In the genomic region with DNA sequence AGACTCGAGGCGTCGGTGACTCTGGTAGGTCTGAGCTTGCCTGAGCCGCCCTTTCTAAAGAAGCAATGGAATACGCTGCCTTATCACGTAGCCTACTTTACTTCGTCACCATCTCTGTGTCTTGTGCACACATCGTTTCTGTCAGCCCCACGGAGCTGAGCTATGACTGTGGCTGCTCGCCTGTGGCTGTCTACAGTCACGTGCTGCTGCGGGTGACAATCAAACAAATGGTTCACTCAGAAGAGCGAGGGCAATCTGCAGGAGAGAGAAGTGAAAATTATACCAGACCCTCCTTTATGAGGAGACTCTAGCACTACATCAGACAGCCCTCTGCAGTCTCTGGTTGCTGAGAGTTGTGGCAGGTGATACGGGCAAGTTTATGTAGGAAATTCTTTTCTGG, we compare ENCODE assay signal across 8 mouse cellular contexts.
DNase-seq lines count a peak whose midpoint lies in the region; ATAC-seq and TF ChIP-seq lines count a peak whose summit lies in the region.

No protein-coding gene starts in this region.

- H3K9ac ChIP-seq in midbrain, embryonic 11.5 days (ENCODE audit: low read length) = no peak overlapping the region
- H3K9ac ChIP-seq in intestine, postnatal 0 days (ENCODE audit: low read depth, low read length) = no peak overlapping the region
- no peak overlapping the region for H3K9ac ChIP-seq in stomach, embryonic 15.5 days

- peak overlapping the region; percentile 64 for H3K4me3 ChIP-seq in gastrocnemius, adult 2 months
- no peak overlapping the region for H3K4me3 ChIP-seq in midbrain, embryonic 11.5 days (ENCODE audit: low read depth, low read length)
- no peak overlapping the region for H3K4me3 ChIP-seq in midbrain, embryonic 10.5 days
- peak overlapping the region; percentile 24; the same call in 1 of the 2 replicates for H3K4me3 ChIP-seq in intestine, postnatal 0 days (ENCODE audit: low read depth, low read length)
- H3K4me3 ChIP-seq in stomach, embryonic 15.5 days (replicated peaks) = 0 out of 2 replicates have a peak overlapping the region, but pooled peaks have one; percentile 3

- peak overlapping the region; percentile 79 for H3K27ac ChIP-seq in gastrocnemius, adult 2 months
- H3K27ac ChIP-seq in midbrain, embryonic 11.5 days (ENCODE audit: low read depth, low read length) = no peak overlapping the region
- H3K27ac ChIP-seq in midbrain, embryonic 10.5 days (replicated peaks) = no peak overlapping the region
- H3K27ac ChIP-seq in intestine, postnatal 0 days (ENCODE audit: low read depth, low read length) = no peak overlapping the region
- no peak overlapping the region for H3K27ac ChIP-seq in stomach, embryonic 15.5 days

- no peaks in the 10 kb centered on the region for H3K36me3 ChIP-seq in midbrain, embryonic 11.5 days (ENCODE audit: control insufficient read depth, insufficient read depth, low read length)
- H3K36me3 ChIP-seq in midbrain, embryonic 10.5 days = no peaks in the 10 kb centered on the region
- H3K36me3 ChIP-seq in intestine, postnatal 0 days (ENCODE audit: control insufficient read depth, insufficient read depth) = no peaks in the 10 kb centered on the region
- H3K36me3 ChIP-seq in stomach, embryonic 15.5 days = no peaks in the 10 kb centered on the region

- no peak for ATAC-seq in midbrain, embryonic 11.5 days (ENCODE audit: low FRiP score)
- no peak for ATAC-seq in intestine, postnatal 0 days
- ATAC-seq in stomach, embryonic 15.5 days (ENCODE audit: insufficient read depth, low FRiP score, low read depth) = no peak

- DNase-seq in gastrocnemius, adult 2 months = peak; percentile 29
- no peak for DNase-seq in gastrocnemius, postnatal 14 days
- DNase-seq in midbrain, embryonic 11.5 days (ENCODE audit: low spot score, missing footprints) = peak; percentile 39
- no peak for DNase-seq in midbrain, embryonic 10.5 days (ENCODE audit: low spot score)
- no peak for DNase-seq in gastrocnemius, postnatal 10 days
- DNase-seq in gastrocnemius, postnatal 4 days (ENCODE audit: low spot score in 2 of 2) = no peak

- intact Hi-C loops in gastrocnemius, adult 2 months (cut with DNase I) = no loop called here
- intact Hi-C loops in gastrocnemius, postnatal 14 days (cut with DNase I; ENCODE audit: low total_unique reads) = no loop called here

- WGBS in midbrain, embryonic 11.5 days = 90% methylated on average over 14 of the region's 14 CpGs
- 91% methylated on average over 14 of the region's 14 CpGs for WGBS in midbrain, embryonic 10.5 days
- WGBS in intestine, postnatal 0 days = 18% methylated on average over 14 of the region's 14 CpGs
- WGBS in stomach, embryonic 15.5 days = 20% methylated on average over 14 of the region's 14 CpGs

- no peak for TF ChIP-seq CTCF in gastrocnemius, adult 2 months (IDR thresholded peaks at IDR 0.05)
- TF ChIP-seq CTCF in intestine, postnatal 0 days (IDR thresholded peaks at IDR 0.05; ENCODE audit: low read depth) = no peak

- H3K9me3 ChIP-seq in midbrain, embryonic 11.5 days (ENCODE audit: control insufficient read depth, low read length) = no peaks in the 10 kb centered on the region
- H3K9me3 ChIP-seq in midbrain, embryonic 10.5 days (replicated peaks) = no peaks in the 10 kb centered on the region; the same call in 1 of the 2 replicates
- no peaks in the 10 kb centered on the region for H3K9me3 ChIP-seq in intestine, postnatal 0 days (ENCODE audit: control insufficient read depth)
- H3K9me3 ChIP-seq in stomach, embryonic 15.5 days = no peaks in the 10 kb centered on the region

- H3K27me3 ChIP-seq in midbrain, embryonic 11.5 days (ENCODE audit: control insufficient read depth, insufficient read depth, low read length) = no peaks in the 10 kb centered on the region
- no peaks in the 10 kb centered on the region for H3K27me3 ChIP-seq in midbrain, embryonic 10.5 days (ENCODE audit: low read depth, poor library complexity, severe bottlenecking)
- H3K27me3 ChIP-seq in intestine, postnatal 0 days (replicated peaks; ENCODE audit: control insufficient read depth, insufficient read depth, low read length) = no peaks in the 10 kb centered on the region
- no peaks in the 10 kb centered on the region for H3K27me3 ChIP-seq in stomach, embryonic 15.5 days (replicated peaks)

- no peaks in the 10 kb centered on the region for H3K4me1 ChIP-seq in midbrain, embryonic 11.5 days (ENCODE audit: control insufficient read depth, insufficient read depth, low read length)
- no peaks in the 10 kb centered on the region for H3K4me1 ChIP-seq in midbrain, embryonic 10.5 days
- H3K4me1 ChIP-seq in intestine, postnatal 0 days (replicated peaks; ENCODE audit: control insufficient read depth, insufficient read depth, low read length) = no peaks in the 10 kb centered on the region
- H3K4me1 ChIP-seq in stomach, embryonic 15.5 days = no peaks in the 10 kb centered on the region

- no peak overlapping the region for H3K4me2 ChIP-seq in midbrain, embryonic 11.5 days
- peak overlapping the region; percentile 45 for H3K4me2 ChIP-seq in intestine, postnatal 0 days (replicated peaks; ENCODE audit: low read depth)
- H3K4me2 ChIP-seq in stomach, embryonic 15.5 days = peak overlapping the region; percentile 47

Comparison
In these comparisons a context has a peak if more than half of its experiments do, and no peak if none do; other contexts are left out.
1. DNase-seq: peak in gastrocnemius, adult 2 months (single experiment) and midbrain, embryonic 11.5 days (single experiment); none in gastrocnemius, postnatal 14 days (single experiment), midbrain, embryonic 10.5 days (single experiment), gastrocnemius, postnatal 10 days (single experiment) and gastrocnemius, postnatal 4 days (0 of 2).
2. H3K4me3 ChIP-seq: peak in gastrocnemius, adult 2 months (single experiment), intestine, postnatal 0 days (single experiment) and stomach, embryonic 15.5 days (single experiment); none in midbrain, embryonic 11.5 days (single experiment) and midbrain, embryonic 10.5 days (single experiment).